Mouse (Mus musculus): ENCODE measurements around the gene Abcf1.
A peak's percentile ranks its signal among the peaks of the same experiment; 100 is the strongest.
"Not testable (repeated sequence)": the region's sequence is repeated elsewhere in the genome, so short reads cannot be mapped to it uniquely, and the experiment has no call there.

The Abcf1 gene

DNA sequence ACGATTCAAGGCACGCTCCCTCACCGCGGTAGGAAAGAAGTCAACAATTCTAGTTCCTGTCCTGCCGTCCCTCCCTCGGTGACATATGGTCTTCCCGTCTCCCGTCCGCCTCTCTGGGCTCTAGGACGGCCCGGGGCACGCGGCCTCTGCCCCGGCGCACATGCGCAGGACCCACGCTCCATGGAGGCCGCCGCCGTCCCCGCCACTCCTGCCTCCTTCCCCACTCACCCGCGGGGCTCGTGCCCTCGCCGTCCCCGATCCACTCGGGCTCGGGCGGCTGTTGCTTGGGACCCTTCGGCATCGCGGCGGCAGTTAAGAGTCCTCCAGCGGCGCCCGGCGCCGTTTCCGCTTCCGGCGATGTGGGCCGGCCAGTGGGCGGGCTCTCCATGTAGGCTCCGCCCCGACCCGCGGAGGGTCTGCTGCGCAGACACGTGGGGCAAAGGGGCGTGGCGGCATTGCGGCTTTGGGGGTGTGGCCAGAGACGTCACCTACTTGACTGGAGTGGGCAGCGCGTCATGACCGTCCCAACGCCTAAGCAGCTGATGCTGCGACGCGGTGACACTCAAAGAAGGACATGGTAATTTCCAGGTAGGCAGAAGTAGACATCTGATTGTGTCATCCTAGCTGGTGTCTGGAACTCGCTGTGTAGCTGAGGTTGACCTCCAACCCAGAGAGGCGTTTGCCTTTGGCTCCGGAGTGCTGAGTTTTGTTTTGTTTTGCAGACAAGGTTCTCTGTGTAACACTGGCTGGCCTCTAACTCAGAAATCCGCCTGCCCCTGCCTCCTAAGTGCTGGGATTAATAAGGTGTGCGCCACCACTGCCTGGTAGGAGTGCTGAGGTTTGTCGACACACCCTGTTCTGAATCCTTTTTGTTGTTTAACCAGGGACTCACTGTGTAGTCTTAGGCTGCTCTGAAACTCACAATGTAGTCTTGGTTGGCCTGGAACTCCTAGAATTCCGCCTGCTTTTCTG, at the start of gene Abcf1:
Gene Abcf1 (minus strand): TSS at position 344 of the 972 bp plus-strand sequence.
- peak; percentile 97 to 99 for DNase-seq

DNA sequence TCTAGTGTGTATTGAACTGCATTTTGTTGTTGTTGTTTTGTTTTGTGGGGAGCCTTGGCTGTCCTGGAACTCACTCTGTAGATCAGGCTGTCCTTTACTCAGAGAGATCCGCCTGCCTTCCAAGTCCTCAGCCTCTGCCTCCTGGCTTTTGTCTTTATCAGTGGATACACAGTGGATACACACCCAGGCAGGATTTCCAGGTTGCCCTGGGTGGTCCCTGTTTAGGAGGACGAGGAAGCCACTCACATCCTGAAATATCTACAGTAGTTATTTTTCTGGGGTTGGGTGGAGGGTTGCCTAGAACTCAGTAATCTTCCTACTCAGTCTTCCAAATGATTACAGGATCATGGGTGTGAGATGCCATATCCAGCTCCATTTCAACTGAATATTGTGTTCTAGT, 49.4 kb upstream of the Abcf1 start:
- DNase-seq = peak; percentile 44 to 58

GRCm38 (mm10) chr17:36017046-36017445, 47.5 kb upstream of the Abcf1 start:
- DNase-seq = no peak

GRCm38 (mm10) chr17:36014977-36015376, 45.4 kb upstream of the Abcf1 start:
- no peak for DNase-seq

GRCm38 (mm10) chr17:36004409-36004808, 34.8 kb upstream of the Abcf1 start:
- not testable (repeated sequence) for DNase-seq

DNA sequence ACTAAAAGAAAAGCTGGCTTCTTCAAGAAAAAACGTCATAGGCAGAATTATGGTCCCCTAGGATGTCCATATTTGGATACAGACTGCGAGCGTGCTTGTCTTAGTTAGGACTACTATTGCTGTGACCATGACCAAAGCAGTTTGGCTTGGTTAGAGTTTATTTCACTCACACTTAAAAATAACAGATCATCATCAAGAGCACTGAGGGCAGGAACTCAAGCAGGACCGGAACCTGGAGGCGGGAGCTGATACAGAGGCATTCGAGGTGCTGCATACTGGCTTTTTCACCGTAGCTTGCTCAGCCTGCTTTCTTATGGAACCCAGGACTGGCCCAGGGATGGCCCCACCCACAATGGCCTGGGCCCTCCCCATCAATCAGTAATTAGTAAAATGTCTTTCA, 33.8 kb upstream of the Abcf1 start:
- no peak for DNase-seq

DNA sequence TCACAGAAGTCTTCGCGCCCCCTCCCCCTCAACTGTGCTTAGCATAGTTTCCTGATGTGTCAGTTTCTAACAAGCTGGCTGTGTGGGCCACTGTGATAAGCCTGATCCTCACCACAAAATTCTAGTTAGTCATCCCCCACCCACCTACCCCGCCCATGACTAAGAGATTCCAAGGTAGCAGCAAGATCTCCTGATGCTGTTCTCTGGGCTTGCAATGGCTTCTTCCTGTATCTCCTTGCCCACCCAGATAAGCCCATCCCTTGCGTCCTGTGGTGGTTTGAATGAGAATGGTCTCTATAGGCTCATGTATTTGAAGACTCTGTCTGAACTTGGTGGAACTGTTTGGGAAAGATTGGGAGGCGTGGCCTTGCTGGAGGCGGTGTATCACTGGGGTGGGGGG, 32.4 kb upstream of the Abcf1 start:
- no peak for DNase-seq

- DNase-seq = no peak
Observed at GRCm38 (mm10) chr17:36001121-36001897, 31.7 kb upstream of the Abcf1 start.

DNA sequence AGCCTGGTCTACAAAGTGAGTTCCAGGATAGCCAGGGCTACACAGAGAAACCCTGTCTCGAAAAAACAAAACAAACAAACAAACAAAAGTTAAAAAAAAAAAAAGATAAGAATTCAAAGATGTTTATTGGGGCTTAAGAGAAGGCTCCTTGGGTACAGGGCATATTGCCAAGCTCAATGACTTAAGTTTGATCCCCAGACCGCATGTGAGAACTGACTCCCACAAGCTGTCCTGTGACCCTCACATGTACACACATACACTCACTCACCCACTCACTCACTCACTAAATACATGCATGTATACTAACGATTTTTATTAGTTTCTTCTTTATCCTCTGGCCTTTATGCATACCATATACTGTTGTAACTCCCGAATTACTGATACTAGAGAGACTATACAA, 30.8 kb upstream of the Abcf1 start:
- DNase-seq = no peak

DNA sequence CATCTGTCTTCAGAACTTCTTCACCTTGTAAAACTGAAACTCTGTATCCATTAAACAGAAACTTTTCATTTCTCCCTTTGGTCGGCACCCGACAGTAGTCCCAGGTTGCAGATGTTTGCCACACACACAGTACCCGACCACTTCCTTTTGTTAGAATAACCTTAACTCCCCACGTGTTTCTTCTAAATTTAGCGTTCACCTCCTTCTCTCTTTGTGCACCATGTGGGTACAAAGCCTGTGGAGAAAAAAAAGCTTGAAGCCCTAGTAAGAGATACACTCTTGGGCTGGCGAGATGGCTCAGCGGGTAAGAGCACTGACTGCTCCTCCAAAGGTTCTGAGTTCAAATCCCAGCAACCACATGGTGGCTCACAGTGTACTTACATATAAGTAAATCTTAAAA, 29.8 kb upstream of the Abcf1 start:
- no peak for DNase-seq

GRCm38 (mm10) chr17:35998545-35999305, 29.2 kb upstream of the Abcf1 start:
- DNase-seq = no peak

GRCm38 (mm10) chr17:35997713-35998510, 28.4 kb upstream of the Abcf1 start:
- DNase-seq = peak in 1 of 2 experiments; percentile 29

GRCm38 (mm10) chr17:35996949-35997348, 27.4 kb upstream of the Abcf1 start:
- DNase-seq = peak; percentile 97 to 99

GRCm38 (mm10) chr17:35994879-35995240, 25.3 kb upstream of the Abcf1 start:
- no peak for DNase-seq

DNA sequence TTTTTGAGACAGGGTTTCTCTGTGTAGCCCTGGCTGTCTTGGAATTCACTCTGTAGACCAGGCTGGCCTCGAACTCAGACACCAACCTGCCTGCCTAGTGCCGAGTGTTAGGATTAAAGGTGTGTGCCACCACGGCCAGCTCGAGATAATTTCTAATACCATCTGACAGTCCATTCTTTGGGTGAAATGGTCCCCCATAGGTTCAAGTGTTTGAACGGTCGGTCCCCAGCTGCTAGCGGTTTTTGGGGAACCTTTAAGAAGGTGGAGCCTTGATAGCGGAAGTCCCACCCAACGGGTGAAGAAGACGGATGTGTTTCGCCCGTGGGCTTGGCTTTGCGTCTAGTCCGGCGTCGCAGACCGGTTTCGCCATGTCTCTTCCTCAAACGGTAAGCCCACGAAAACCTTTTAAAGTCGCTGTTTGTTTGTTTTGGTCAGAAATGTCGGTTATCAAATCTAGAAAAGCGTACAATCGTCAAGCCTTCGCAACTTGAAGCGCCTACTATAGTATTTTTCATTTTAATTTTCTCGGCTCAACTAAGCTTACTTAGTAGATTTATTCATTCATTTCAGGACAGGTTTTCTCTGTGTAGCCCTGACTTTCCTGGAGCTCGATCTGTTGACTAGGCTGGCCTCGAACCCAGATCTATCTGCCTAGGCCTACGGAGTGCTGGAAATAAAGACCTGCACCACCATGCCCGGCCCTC, 24.8 kb upstream of the Abcf1 start:
- peak; percentile 83 to 84 for DNase-seq

GRCm38 (mm10) chr17:35993675-35994074, 24.1 kb upstream of the Abcf1 start:
- peak; percentile 52 to 72 for DNase-seq

GRCm38 (mm10) chr17:35991781-35992180, 22.2 kb upstream of the Abcf1 start:
- DNase-seq = no peak

GRCm38 (mm10) chr17:35981776-35982175, 12.2 kb upstream of the Abcf1 start:
- DNase-seq = no peak

DNA sequence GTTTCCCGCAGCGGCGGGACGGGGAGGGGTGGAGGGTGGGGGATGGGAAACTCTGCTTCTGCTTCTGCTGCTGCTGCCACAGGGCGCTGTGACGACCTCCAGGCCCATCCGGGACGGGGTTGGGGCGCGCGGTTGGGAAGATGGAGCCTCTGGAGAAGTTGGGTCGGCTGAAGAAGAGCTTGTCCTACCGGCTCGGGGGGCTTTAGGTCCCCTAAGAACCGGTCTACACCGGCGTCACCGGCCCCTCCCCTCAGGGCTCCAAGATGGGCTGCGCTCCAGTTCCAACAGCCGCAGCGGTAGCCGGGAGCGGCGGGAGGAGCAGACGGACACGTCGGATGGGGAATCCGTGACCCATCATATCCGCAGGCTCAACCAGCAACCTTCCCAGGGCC, 10.8 kb upstream of the Abcf1 start:
- DNase-seq = peak in 1 of 2 experiments; percentile 49

- DNase-seq = peak; percentile 91 to 92
Observed at GRCm38 (mm10) chr17:35979401-35980362, 10.1 kb upstream of the Abcf1 start, which contains the start of the genes Gnl1 and Prr3. TSS of gene Gnl1 (plus strand) at chr17:35979851. TSS of gene Prr3 (minus strand) at chr17:35980236.
